Mouse (Mus musculus) urinary bladder, postnatal 25 days (tissue): ENCODE results near the gene Mpp1.

Experiments
- DNase-seq: peaks from one replicate; pipeline ENCODE4 v3.0.0; 2022; ENCODE audit warnings: low spot score

The Mpp1 gene

DNA sequence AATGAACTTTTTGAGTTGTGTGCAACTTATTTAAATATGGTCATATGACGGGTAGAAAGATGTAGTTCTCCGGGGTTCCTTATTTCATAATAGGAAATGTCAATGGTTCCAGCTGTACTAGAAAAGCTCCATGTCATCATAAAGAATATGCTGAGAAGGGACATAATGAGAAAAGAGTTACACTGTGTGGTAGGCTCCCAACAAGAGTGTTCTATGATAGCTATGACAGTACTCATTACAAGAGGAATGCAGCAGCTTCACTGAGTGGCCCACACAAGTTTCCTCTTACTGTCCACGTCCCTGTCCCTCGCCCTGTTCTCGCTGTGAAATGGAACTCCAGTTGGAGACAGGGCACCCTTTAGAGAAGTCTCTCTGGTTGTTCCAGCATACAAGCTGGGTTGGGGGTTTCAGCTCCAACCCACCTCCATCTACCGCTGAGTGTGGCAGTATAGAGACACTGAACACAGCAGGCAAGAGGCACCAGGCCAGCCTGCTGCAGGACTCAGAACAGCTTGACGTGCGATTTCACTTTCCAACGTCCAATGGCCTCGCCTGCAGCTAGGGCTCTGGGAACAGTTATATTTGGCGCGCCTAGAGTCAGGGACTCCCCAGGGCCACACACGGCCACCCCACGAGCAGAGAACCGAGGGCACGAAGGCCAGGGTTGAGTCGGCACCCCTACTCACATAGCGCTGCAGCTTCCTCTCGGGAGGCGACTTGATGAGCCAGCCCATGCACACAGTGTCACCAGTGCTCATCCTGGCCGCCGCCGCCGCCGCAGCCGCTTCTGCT lies 46.6 kb downstream of the Mpp1 start:
- no peak for DNase-seq

DNA sequence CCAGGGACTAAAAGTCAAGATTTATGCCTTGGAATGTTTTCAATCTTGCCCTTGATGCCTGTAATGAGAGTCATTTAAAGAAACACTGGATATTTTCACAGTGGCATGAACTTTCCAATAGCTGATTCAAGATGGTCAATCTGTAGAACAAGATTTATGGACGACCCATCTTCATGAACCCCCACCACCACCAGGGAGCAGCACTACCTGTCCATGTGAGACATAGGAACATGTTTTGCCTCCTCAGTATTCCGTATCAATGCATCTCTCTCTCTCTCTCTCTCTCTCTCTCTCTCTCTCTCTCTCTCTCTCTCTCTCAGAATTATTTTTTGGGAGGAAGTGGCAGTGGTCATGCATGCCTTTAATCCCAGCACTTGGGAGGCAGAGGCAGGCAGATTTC lies 48.5 kb downstream of the Mpp1 start:
- no peak for DNase-seq
